Mouse (Mus musculus) limb, embryonic 15.5 days (tissue): ENCODE measurements around the gene Ndufa5. TPM values are rescaled to one million over a fixed set of nuclear protein-coding genes. Genes with fewer than 3 reads are reported as not detected.

Experiments
- ATAC-seq: fragments of 200-750 bp; cut with Nextera tagmentation; 2 replicates; pipeline ENCODE4 v1.8.0; 2017; ENCODE audit warnings: low read depth, moderate TSS enrichment; ENCODE audit not compliant: insufficient number of reproducible peaks, low FRiP score, low TSS enrichment
- H3K27ac ChIP-seq: fragments of 300-500 bp; sonication (generic); 2 replicates; pipeline ENCODE4 v1.5.1; 2015; ENCODE audit warnings: moderate library complexity, mild to moderate bottlenecking, inconsistent platforms
- H3K27me3 ChIP-seq: fragments of 300-500 bp; sonication (generic); 2 replicates; pipeline ENCODE4 v1.6.1; 2015; ENCODE audit warnings: inconsistent platforms
- H3K36me3 ChIP-seq: fragments of 300-500 bp; sonication (generic); 2 replicates; pipeline ENCODE4 v1.6.1; 2015; ENCODE audit warnings: inconsistent platforms
- H3K4me1 ChIP-seq: fragments of 300-500 bp; sonication (generic); 2 replicates; pipeline ENCODE4 v1.6.1; 2015; ENCODE audit warnings: inconsistent platforms
- H3K4me2 ChIP-seq: fragments of 300-500 bp; sonication (generic); 2 replicates; pipeline ENCODE4 v1.6.1; 2015; ENCODE audit warnings: mild to moderate bottlenecking, inconsistent platforms
- H3K4me3 ChIP-seq: fragments of 300-500 bp; sonication (generic); 2 replicates; pipeline ENCODE4 v1.5.1; 2015; ENCODE audit warnings: mild to moderate bottlenecking, inconsistent platforms
- H3K9ac ChIP-seq: fragments of 300-500 bp; sonication (generic); 2 replicates; pipeline ENCODE4 v1.6.1; 2015; ENCODE audit warnings: inconsistent platforms
- H3K9me3 ChIP-seq: fragments of 300-500 bp; sonication (generic); 2 replicates; pipeline ENCODE4 v1.6.1; 2016; ENCODE audit warnings: inconsistent platforms
- WGBS: fragments of 180-500 bp; shearing (Covaris S2); methylation state at CpG from one replicate; pipeline ENCODE4 v1.1.7; 2015; 5-methylcytosine and 5-hydroxymethylcytosine counted together
- polyA plus RNA-seq: library from polyadenylated mRNA; unstranded; fragments of >200 nt; fragmentation: Nextera tagmentation; extraction: Ambion mirVana; gene quantifications from 2 replicates; pipeline ENCODE4 v1.2.1, GENCODE M21; 2015

Ndufa5 gene
- polyA plus RNA-seq, 1 experiment from 2014 or later = 311 TPM

DNA sequence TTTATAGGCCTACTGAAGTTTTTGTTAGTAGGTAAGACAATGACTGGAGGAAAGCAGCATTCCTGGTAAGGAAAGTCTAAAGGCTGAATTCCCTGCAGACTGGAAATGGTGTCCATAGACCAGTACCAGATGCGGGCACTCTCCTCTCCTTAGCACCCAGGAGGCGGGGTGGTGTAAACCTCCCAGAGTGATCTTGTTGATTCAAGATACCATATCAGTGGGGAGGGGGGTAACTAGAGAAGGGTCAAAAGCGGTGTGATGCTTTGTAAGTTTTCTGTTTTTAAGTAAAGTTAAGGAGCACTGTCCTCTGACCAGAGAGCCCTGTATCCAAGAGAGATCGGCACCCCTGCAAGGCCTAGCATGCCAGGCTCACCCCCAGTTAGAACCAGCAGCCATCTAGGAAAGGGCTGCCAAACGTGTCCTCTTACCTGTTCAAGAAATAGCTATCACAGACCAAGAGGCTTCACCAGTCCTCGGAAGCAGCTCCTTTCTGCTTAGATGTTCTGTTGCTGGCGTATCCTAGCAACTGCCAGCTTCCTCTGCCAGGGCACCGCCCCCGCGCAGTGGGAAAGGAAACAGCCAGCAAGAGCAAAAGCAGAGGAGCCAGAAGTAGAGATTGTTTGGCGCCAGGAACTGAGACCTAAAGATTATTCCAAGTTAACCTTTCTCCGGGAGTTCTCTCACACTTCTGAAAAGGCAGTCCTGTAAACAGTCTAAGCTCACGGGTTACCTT, 13.1 kb downstream of the Ndufa5 start, which contains the start of gene Iqub:
Gene Iqub (minus strand): TSS at position 516 of the 733 bp plus-strand sequence.
- Histone ChIP-seq H3K9me3 (no peaks in the 10 kb centered on the region), H3K9ac (no peak within 1 kb of the TSS), H3K4me1 (peaks cover 6% of the 10 kb centered on the region), H3K4me2 (no peak within 1 kb of the TSS), H3K27ac (no peak within 1 kb of the TSS), H3K27me3 (no peaks in the 10 kb centered on the region), H3K4me3 (no peak within 1 kb of the TSS), H3K36me3 (peaks cover 11% of the 10 kb centered on the region; the same call in 1 of the 2 replicates)
- ATAC-seq = no peak
- WGBS = 27% methylated on average over 13 of the region's 13 CpGs

DNA sequence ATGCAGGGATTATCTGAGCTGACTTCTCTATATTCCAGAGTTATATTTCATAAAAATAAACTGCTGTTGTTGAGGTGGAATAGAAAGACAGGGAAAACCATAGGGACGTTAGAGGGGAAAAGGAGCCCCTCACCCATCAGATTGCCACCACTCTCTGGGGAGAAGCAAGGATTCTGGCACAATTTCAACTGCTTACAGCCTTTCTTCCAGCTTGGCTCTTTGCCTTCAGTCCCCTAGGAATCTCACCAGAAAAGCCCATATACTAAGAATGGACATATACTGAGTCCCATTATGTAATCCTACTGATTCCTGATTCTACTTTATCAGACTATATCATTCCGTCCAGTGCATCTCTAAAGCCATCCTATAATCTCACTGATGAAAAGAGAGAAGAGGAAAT, 23.7 kb downstream of the Ndufa5 start:
- no peaks in the 10 kb centered on the region for H3K9me3 ChIP-seq
- H3K4me3 ChIP-seq = no peak overlapping the region
- no peak overlapping the region for H3K4me2 ChIP-seq
- 71% methylated on average over 2 of the region's 2 CpGs for WGBS
- no peak overlapping the region for H3K9ac ChIP-seq
- ATAC-seq = no peak
- H3K27ac ChIP-seq = no peak overlapping the region
- H3K4me1 ChIP-seq = no peaks in the 10 kb centered on the region
- no peaks in the 10 kb centered on the region for H3K36me3 ChIP-seq
- H3K27me3 ChIP-seq = no peaks in the 10 kb centered on the region

DNA sequence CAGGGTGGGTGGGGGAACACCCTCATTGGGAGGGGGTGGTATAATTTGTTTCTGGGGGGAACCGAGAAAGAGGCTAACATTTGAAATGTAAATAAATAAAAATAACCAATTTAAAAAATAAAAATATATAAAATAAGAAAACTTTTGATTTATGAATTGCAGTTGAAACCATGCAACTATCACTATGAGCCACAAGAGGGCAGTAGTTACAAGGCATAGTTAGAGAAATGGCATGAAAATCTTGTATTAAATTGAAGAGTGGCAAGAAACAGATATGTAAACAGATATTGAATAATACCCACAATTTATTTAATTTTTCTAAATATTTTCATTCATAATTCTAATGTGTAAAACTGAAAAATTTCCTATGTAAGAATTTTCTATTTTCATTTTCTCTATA, 37.5 kb downstream of the Ndufa5 start:
- Histone ChIP-seq H3K4me1 (no peaks in the 10 kb centered on the region), H3K9ac (no peak overlapping the region), H3K4me3 (no peak overlapping the region), H3K27me3 (no peaks in the 10 kb centered on the region), H3K36me3 (no peaks in the 10 kb centered on the region), H3K9me3 (no peaks in the 10 kb centered on the region), H3K4me2 (no peak overlapping the region), H3K27ac (no peak overlapping the region)
- no peak for ATAC-seq
- 23% methylated on average over 1 of the region's 1 CpGs for WGBS

DNA sequence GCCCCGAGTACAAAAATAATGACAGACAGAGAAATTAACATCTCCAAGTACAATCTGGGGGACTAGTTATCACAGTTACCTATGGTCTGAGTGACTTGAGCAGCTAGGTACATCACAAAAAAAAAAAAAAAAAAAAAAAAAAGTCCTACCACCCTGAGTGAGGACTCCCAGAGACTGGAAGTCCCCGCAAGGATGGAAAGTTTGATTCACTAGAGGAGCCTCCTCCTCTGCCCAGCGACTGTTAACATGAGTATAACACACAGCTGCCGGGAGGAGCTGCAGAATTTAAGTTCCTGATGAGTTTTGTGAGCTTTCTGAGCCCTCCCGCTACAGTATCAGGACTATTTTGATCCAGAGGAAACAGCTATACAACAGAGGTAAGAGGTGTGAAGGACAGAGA, 41.3 kb downstream of the Ndufa5 start:
- H3K9ac ChIP-seq = no peak overlapping the region
- H3K27me3 ChIP-seq = no peaks in the 10 kb centered on the region
- no peak overlapping the region for H3K4me2 ChIP-seq
- no peaks in the 10 kb centered on the region for H3K4me1 ChIP-seq
- no peak overlapping the region for H3K27ac ChIP-seq
- no peaks in the 10 kb centered on the region for H3K9me3 ChIP-seq
- no peak for ATAC-seq
- H3K4me3 ChIP-seq = no peak overlapping the region
- WGBS = 69% methylated on average over 5 of the region's 5 CpGs
- no peaks in the 10 kb centered on the region for H3K36me3 ChIP-seq

DNA sequence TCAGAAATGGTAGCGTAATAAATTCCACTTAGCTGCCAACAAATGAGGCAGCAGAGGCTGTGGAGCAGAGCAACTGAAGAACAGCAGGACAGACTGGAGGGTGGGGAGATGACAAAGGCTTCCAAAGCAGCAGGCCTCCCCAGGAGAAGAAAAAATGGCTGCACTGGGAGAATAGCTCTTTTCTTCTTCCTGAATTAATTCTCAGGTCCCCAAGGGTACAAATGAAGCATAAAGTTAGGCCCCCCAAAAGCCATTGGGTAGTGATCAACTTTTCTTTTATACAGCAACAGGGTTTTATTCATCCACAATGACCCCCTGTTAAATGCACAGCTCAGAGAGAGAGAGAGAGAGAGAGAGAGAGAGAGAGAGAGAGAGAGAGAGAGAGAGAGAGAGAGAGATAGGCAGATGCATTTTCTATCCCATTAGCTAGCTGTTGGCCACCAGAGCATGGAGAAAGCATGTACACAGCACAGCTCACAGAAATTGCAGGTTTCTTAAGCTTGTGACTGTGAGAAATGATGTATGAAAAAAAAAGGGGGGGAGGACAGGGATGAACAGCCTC, 57.2 kb downstream of the Ndufa5 start:
- Histone ChIP-seq H3K4me3 (no peak overlapping the region), H3K4me2 (no peak overlapping the region), H3K4me1 (no peaks in the 10 kb centered on the region), H3K9ac (no peak overlapping the region), H3K27me3 (no peaks in the 10 kb centered on the region), H3K9me3 (no peaks in the 10 kb centered on the region), H3K27ac (no peak overlapping the region), H3K36me3 (no peaks in the 10 kb centered on the region)
- no peak for ATAC-seq
- 81% methylated on average over 1 of the region's 1 CpGs for WGBS

DNA sequence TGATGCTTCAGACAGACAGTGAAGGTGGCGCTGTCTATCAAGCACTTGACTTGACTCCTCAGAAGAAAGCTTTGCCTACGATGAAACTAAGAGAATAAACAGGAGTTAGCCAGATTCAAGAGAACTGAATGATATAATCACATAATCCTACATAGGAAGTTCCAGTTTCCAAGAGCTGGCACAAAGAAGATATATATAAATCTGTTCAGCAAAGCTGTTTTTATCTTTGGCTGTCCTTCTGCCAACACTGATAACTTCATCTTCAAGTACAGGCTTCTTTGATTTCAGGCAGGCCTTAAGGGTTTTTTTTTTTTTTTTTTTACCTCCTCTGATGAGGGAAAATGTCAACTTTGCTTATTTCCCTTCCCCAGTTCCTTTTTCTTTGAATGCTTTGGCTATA, 57.7 kb downstream of the Ndufa5 start:
- Histone ChIP-seq H3K4me1 (no peaks in the 10 kb centered on the region), H3K36me3 (no peaks in the 10 kb centered on the region), H3K27ac (no peak overlapping the region), H3K4me3 (no peak overlapping the region), H3K9ac (no peak overlapping the region), H3K4me2 (no peak overlapping the region), H3K27me3 (no peaks in the 10 kb centered on the region), H3K9me3 (no peaks in the 10 kb centered on the region)
- WGBS = 88% methylated on average over 2 of the region's 2 CpGs
- no peak for ATAC-seq

Other genes with a start within 250 kb of the Ndufa5 start
- gene Iqub, start 12.9 kb downstream of the Ndufa5 start, polyA plus RNA-seq = 0.05 TPM in 1 of 2 replicates, not detected in the other
- 0.05 TPM in 1 of 2 replicates, not detected in the other for gene Asb15, start 131 bp upstream of the Ndufa5 start, polyA plus RNA-seq
- 2.3 and 9.9 TPM in 2 replicates for gene Lmod2, start 69.7 kb upstream of the Ndufa5 start, polyA plus RNA-seq
- gene Wasl, start 137.0 kb upstream of the Ndufa5 start, polyA plus RNA-seq = 63.0 and 65.8 TPM in 2 replicates
- not detected in 2 replicates for gene Hyal6, start 205.2 kb upstream of the Ndufa5 start, polyA plus RNA-seq
- gene Hyal4, start 220.3 kb upstream of the Ndufa5 start, polyA plus RNA-seq = 0.05 and 0.11 TPM in 2 replicates